Mouse (Mus musculus) CD4-positive, CD25-positive, alpha-beta regulatory T cell, adult 2 months (primary cell): ENCODE data around the gene Unc93a.
"Not testable (repeated sequence)": the region's sequence is repeated elsewhere in the genome, so short reads cannot be mapped to it uniquely, and the experiment has no call there.

Experiments used
- DNase-seq: peaks from one replicate; pipeline ENCODE4 v3.0.0-alpha.2; 2012; ENCODE audit warnings: low read depth, low spot score

Unc93a gene

GRCm38 (mm10) chr17:13069227-13069626 lies 62.4 kb downstream of the Unc93a start:
- not testable (repeated sequence) for DNase-seq

- DNase-seq, result not testable (repeated sequence)
Measured at GRCm38 (mm10) chr17:13067864-13068385, 63.7 kb downstream of the Unc93a start.

GRCm38 (mm10) chr17:13062882-13063281 lies 68.7 kb downstream of the Unc93a start:
- not testable (repeated sequence) for DNase-seq

- not testable (repeated sequence) for DNase-seq
Measured at GRCm38 (mm10) chr17:13060804-13061203, 70.8 kb downstream of the Unc93a start, which contains the start of gene Tcp10b. Tcp10b (plus strand) TSS chr17:13061104.
